Mouse (Mus musculus): ENCODE data around the gene Eif4e3.

Eif4e3 gene

GRCm38 (mm10) chr6:99665457-99666317, 884 bp downstream of the Eif4e3 start:
- DNase-seq (ENCODE audit: low read depth, low spot score): no peak

DNA sequence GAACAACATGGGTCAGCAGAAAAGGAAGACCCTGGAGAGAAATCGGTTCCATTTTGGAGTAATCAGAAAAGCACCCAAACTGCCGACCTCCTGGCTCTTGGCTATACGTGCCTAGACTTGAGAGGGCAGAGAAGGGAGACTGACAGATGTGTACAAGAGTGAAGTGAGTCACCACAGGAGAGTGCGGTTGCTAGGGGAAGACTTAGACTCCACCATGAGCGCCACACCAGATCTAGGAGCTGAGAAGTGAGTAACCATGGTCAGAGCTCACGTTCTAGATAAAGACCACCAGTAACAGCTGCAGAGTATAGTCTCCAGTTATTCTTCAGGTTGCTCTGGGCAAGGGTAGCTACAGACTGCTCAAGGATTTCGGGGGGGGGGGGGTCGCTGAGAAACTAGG, 3.3 kb downstream of the Eif4e3 start:
- no peak for DNase-seq (ENCODE audit: low read depth, low spot score)

- no peak for DNase-seq (ENCODE audit: low read depth, low spot score)
These were observed 6.1 kb downstream of the Eif4e3 start for GRCm38 (mm10) chr6:99660443-99660842.

DNA sequence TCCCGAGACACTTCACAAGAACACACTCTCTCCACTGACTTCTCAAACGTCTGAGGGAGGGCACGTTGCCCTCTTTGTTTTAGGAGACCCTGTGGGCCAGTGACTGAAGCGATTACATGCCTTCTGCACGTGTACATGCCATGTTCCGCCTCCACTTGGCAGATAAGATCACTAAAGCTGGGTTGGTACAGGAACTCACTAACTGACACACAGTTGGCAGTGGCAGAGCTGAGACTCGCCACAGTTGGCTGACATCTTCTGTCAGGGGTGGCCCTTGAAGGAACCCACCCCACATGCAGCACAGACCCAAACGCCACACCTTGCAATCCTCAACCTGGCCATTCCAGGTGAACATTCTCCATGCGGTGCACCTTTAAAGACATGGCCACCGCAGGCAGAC, 8.0 kb downstream of the Eif4e3 start:
- DNase-seq (ENCODE audit: low read depth, low spot score): no peak

GRCm38 (mm10) chr6:99656088-99656487, 10.5 kb downstream of the Eif4e3 start:
- no peak for DNase-seq (ENCODE audit: low read depth, low spot score)

GRCm38 (mm10) chr6:99655488-99655887, 11.1 kb downstream of the Eif4e3 start:
- no peak for DNase-seq (ENCODE audit: low read depth, low spot score)

- DNase-seq (ENCODE audit: low read depth, low spot score): no peak
These were observed 12.2 kb downstream of the Eif4e3 start for GRCm38 (mm10) chr6:99654343-99654742.

DNA sequence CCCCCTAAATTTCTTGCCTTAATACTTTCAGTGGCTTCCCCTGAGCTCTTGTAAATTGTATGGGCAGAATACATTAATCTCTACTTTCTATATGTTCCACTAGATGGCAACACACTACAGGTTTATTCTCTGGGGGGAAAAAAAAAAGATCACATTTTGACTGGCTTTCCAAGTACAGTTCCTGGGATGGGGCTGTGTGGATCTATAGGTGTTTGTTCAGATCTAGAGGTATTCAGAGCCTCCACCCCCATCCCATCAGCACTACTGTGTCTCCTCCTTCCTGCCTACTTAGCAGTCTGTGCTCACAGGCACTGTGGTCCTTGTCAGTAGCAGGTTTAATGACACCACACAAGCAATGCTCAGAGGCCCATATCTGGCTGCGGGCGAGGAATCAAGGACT, 14.2 kb downstream of the Eif4e3 start:
- DNase-seq (ENCODE audit: low read depth, low spot score): no peak

GRCm38 (mm10) chr6:99649307-99649706, 17.3 kb downstream of the Eif4e3 start:
- no peak for DNase-seq (ENCODE audit: low read depth, low spot score)

DNA sequence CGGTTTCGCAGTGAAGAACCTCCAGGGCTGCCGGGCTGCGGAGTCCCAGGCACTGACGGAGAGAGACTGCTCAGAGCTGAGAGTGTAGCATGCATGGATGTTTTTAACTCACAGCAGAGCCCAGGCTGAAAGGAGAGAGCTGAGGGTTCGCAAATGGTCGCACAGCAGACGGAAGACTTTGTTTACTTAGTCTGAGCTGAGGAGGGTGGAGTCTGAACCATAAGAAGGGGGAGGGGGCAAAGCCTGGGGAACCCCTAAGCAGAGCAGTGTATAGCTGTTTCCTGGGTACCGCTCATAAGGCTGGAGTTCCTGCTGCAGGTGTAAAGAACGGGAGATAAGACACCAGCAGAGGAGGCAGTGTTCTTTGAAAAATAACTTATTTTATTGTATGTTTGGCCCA, 20.2 kb downstream of the Eif4e3 start:
- no peak for DNase-seq (ENCODE audit: low read depth, low spot score)

GRCm38 (mm10) chr6:99644876-99645275, 21.7 kb downstream of the Eif4e3 start:
- no peak for DNase-seq (ENCODE audit: low read depth, low spot score)

GRCm38 (mm10) chr6:99644386-99644785, 22.2 kb downstream of the Eif4e3 start:
- DNase-seq (ENCODE audit: low read depth, low spot score): no peak

- no peak for DNase-seq (ENCODE audit: low read depth, low spot score)
These were observed 23.0 kb downstream of the Eif4e3 start for GRCm38 (mm10) chr6:99643439-99644199.

DNA sequence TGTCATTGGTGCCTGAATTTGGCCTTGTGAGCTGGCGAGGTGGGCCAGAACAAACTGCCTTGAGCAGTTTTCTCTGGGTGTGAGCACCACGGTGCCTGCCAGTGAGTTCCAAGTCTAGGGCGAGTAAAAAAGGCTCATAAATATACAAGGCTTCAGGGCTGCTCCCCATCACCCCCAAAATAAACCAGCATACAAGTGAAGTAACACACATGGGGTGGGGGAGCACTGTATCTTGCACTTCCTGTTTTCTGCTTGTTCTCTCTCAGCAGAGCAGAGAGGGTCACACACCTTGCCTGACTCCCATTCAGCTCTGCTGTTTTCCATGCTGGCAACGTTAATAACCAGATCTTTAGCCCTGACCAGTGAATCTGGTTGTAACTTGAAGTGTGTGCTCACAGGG, 29.1 kb downstream of the Eif4e3 start:
- DNase-seq (ENCODE audit: low read depth, low spot score): no peak

DNA sequence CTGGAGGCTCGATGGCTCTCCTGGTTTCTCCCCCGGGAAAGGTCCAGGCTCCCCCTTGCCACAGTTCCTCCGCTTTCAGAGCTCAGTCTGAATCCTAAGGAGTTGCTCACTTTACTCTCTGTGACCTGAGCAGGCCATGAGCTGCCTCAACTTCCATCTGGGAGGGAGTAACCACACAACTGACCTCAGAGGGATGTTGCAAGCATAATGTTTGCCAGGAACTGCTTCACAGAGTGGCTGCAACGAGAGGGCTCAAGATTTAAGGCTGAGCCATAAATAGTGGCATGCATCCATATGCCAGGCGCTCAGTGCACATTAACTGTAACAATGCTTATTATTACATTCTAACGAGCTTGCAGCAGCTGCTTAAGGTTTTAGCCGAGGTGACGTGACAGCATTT, 29.8 kb downstream of the Eif4e3 start:
- DNase-seq (ENCODE audit: low read depth, low spot score): no peak

GRCm38 (mm10) chr6:99636121-99636520, 30.4 kb downstream of the Eif4e3 start:
- no peak for DNase-seq (ENCODE audit: low read depth, low spot score)

GRCm38 (mm10) chr6:99632121-99632980, 34.2 kb downstream of the Eif4e3 start:
- DNase-seq (ENCODE audit: low read depth, low spot score): no peak

DNA sequence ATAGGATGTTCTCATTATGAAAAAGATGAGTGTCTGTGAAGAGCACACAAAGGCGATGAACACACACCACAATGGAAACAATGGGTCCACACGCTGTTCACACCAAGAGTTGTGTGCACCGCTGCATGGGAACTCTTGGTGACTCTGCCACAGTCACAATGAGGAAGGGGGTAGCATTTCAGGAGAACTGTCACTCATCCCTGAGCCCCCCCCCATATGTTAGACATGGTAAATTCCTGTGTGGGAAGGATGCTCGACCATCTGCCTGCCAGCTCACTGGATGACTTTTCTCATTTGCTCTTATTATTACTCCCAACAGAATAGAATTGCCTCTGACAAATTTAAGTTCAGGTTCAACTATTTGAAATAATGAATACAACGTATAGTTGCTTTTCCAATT, 34.9 kb downstream of the Eif4e3 start:
- no peak for DNase-seq (ENCODE audit: low read depth, low spot score)

DNA sequence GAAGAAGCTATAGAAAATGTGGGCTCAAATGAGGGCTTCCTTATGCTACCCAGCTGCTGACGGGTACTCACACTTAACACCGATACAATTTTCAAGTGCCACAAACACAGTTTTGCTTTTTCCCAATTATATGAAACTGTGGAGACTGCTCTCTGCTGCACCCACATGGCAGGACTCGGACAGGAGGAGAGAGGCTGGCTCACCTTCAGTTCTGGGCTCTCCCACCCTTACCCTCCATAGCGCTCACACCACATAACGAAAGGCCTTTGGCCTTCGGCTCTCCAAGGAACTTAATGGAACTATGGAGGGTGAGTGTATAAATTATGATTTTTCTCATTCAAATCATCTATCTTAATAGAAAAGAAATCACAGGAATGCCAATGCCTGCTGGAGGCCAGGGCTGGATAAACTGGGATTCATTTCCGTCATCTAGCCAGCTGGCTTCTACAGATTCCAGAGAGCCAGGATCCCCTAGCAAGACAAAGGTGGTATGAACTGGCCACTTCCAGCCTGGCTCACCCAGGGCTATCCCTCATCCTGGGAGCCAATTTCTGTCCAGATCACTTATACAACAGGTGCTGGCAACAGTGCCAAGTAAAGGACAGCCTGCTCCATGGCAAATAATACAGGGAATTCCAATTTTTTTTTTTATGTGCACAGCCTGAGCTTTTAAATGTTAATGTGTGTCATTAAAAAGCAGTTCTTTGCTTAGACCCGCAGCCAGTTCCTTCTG, 36.7 kb downstream of the Eif4e3 start:
- DNase-seq (ENCODE audit: low read depth, low spot score): no peak

- no peak for DNase-seq (ENCODE audit: low read depth, low spot score)
These were observed 40.2 kb downstream of the Eif4e3 start for GRCm38 (mm10) chr6:99626347-99626746.

DNA sequence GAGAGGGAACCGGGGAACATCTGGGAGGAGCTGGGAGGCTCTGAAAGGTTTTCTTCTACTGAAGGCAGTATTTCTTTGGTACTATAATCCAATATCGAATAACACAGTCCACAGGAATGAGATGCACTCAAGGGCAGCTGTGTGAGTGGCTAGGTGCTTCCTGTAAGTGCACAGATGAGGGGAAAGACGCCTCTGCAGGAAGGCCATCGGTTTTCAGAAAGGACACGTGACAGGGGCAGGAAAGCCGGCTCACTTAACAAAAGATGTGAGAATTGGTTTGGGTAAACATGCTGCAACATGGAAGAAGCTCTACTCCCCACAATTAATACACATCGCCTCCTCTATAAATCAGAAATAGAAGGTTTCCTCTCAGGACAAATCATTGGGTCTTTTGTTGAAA, 40.8 kb downstream of the Eif4e3 start:
- no peak for DNase-seq (ENCODE audit: low read depth, low spot score)
